ENCODE assay signal across 8 mouse cellular contexts in the genomic region with DNA sequence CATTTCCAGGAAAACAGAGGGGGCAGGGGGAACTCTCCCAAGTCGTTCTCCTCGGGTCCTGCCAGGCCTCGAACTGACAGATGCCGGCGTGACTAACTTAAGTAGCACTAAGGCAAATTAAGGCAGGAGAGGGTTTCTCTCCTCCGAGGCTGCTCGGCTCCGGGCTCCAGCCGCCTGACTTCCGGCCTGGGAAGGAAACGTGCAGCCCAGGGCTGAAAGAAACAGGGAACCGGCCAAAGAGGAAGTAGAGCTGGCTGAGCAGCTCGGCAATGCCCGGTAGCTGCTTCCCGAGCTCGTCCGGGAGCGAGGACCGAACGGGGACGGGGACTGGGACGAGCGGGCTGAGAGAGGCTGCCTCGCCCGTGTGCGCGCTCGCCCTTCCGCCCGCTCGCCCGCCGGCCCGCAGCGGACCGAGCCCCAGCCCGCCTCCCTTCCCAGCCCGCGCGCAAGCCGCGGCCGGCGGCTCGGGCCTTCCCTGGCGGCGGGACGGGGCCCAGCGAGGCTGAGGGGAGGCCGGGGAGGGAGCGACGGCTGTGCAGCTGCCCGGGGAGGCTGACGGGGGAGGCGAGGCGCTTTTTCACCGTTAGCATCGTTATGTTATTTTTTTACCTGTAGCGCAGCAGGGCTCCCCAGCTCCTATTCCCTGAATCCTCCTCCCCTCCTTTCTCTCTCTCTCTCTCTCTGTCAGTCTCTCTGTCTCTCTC. TPM values are rescaled to one million over a fixed set of nuclear protein-coding genes. Genes with fewer than 3 reads are reported as not detected.
A peak's percentile ranks its signal among the peaks of the same experiment; 100 is the strongest.
DNase-seq lines count a peak whose midpoint lies in the region; ATAC-seq and TF ChIP-seq lines count a peak whose summit lies in the region.

No protein-coding gene starts in this region.

- DNase-seq in MEL-GATA-1-ER (ENCODE audit: extremely low read depth, low read depth) = peak; percentile 64
- peak; percentile 82 to 83 for DNase-seq in cerebellum, adult 2 months
- peak; percentile 63 for DNase-seq in forelimb bud, embryonic 11.5 days (ENCODE audit: low read depth, low spot score)
- peak; percentile 45 to 60 for DNase-seq in layer of hippocampus, adult 8-10 months (ENCODE audit: low spot score in 2 of 2)
- peak; percentile 49 to 50 for DNase-seq in thymus, adult 18-20 months

- WGBS in cerebellum, adult 2 months = under 1% methylated on average over 59 of the region's 59 CpGs
- WGBS in lung, embryonic 15.5 days = under 1% methylated on average over 36 of the region's 59 CpGs
- under 1% methylated on average over 59 of the region's 59 CpGs for WGBS in olfactory bulb, adult 2 months

- H3K4me1 ChIP-seq in cerebellum, adult 2 months (ENCODE audit: control insufficient read depth, insufficient read depth, low read length) = no peaks in the 10 kb centered on the region; the same call in 1 of the 2 replicates
- H3K4me1 ChIP-seq in lung, embryonic 15.5 days = peaks cover 10% of the 10 kb centered on the region; the same call in 1 of the 2 replicates
- no peaks in the 10 kb centered on the region for H3K4me1 ChIP-seq in olfactory bulb, adult 2 months (ENCODE audit: control insufficient read depth, insufficient read depth, low read length)

- peak overlapping the region; percentile 76 for H3K4me3 ChIP-seq in cerebellum, adult 2 months (replicated peaks; ENCODE audit: insufficient read depth, low read depth, low read length)
- peak overlapping the region; percentile 89 for H3K4me3 ChIP-seq in lung, embryonic 15.5 days
- peak overlapping the region; percentile 80 for H3K4me3 ChIP-seq in olfactory bulb, adult 2 months (ENCODE audit: insufficient read depth, low read depth, low read length)

- no peaks in the 10 kb centered on the region for H3K27me3 ChIP-seq in cerebellum, adult 2 months (ENCODE audit: control insufficient read depth, insufficient read depth, low read length)
- H3K27me3 ChIP-seq in lung, embryonic 15.5 days = no peaks in the 10 kb centered on the region

- no peak for TF ChIP-seq CTCF in cerebellum, adult 2 months (IDR thresholded peaks at IDR 0.05; ENCODE audit: borderline replicate concordance, insufficient read depth, low read depth, low read length)
- no peak for TF ChIP-seq CTCF in olfactory bulb, adult 2 months (IDR thresholded peaks at IDR 0.05; ENCODE audit: insufficient read depth, low read depth, low read length)

- H3K9ac ChIP-seq in lung, embryonic 15.5 days = peak overlapping the region; percentile 96

- H3K9me3 ChIP-seq in lung, embryonic 15.5 days = no peaks in the 10 kb centered on the region

- ATAC-seq in hematopoietic stem cell, adult 5-6 weeks (replicated peaks in 1 of 2; ENCODE audit: insufficient read depth in 1 of 2, low FRiP score in 2 of 2, low TSS enrichment in 1 of 2, low read depth in 1 of 2, poor library complexity in 2 of 2, severe bottlenecking in 2 of 2) = peak; percentile 84 to 90
- ATAC-seq in lung, embryonic 15.5 days (ENCODE audit: borderline replicate concordance, extremely low read depth, low FRiP score, low TSS enrichment) = peak; percentile 78

- H3K4me2 ChIP-seq in lung, embryonic 15.5 days = peak overlapping the region; percentile 77

- peak overlapping the region; percentile 87 for H3K27ac ChIP-seq in cerebellum, adult 2 months (ENCODE audit: insufficient read depth, low read length)
- peak overlapping the region; percentile 99 for H3K27ac ChIP-seq in lung, embryonic 15.5 days
- H3K27ac ChIP-seq in olfactory bulb, adult 2 months (ENCODE audit: insufficient read depth, low read depth, low read length) = peak overlapping the region; percentile 76

- H3K36me3 ChIP-seq in lung, embryonic 15.5 days = no peaks in the 10 kb centered on the region

- no peak for TF ChIP-seq POLR2A in cerebellum, adult 2 months (IDR thresholded peaks at IDR 0.05; ENCODE audit: borderline replicate concordance, insufficient read depth, low read length)
- TF ChIP-seq POLR2A in olfactory bulb, adult 2 months (IDR thresholded peaks at IDR 0.05; ENCODE audit: insufficient read depth, low read depth, low read length) = 0 out of 2 replicates have a peak, but pooled peaks have one; percentile 6

RNA-seq across cellular contexts. Expression of gene Tbc1d5, which starts 0.5 kb away (rescaled TPM):
- 18.1 and 19.6 TPM in 2 replicates for polyA plus RNA-seq in cerebellum, adult 2 months (2012; rRNA removed)
- 60.4 and 72.2 TPM in 2 replicates for total RNA-seq in hematopoietic stem cell, adult 5-6 weeks (2017)
- total RNA-seq in layer of hippocampus, adult 8-10 months (2022) = 10 to 100 TPM; 28.6 to 31.4 (median 30.4) TPM
- 10.1 and 11.6 TPM in 2 replicates for polyA plus RNA-seq in lung, embryonic 15.5 days (2015; fragmentation: Nextera tagmentation; extraction: Ambion mirVana)
- polyA plus RNA-seq in olfactory bulb, adult 2 months (2012; ENCODE audit: insufficient read depth, insufficient read length, low replicate concordance, missing spikeins) = not detected in 2 replicates

Comparison
In these comparisons a context has a peak if more than half of its experiments do, and no peak if none do; other contexts are left out.
1. Peak in every context shown above with its lines: DNase-seq, ATAC-seq, H3K4me3 ChIP-seq and H3K27ac ChIP-seq.